Mouse (Mus musculus) small intestine, adult 2 months (tissue): Measurements from ENCODE around the gene Foxo3.

Source experiments
- CTCF ChIP-seq: fragments of 200-500 bp; IDR thresholded peaks from 2 replicates; pipeline ENCODE4 v1.5.1; 2012; ENCODE audit warnings: low read depth, mild to moderate bottlenecking, control low read depth, inconsistent platforms, low read length, moderate library complexity, mixed read lengths; ENCODE audit not compliant: insufficient replicate concordance, insufficient read length; ENCODE audit errors: extremely low read depth
- POLR2A ChIP-seq: fragments of 200-500 bp; IDR thresholded peaks from 2 replicates; pipeline ENCODE4 v1.6.1; 2012; ENCODE audit warnings: low read depth, mild to moderate bottlenecking, control low read depth, inconsistent platforms, low read length, moderate library complexity

GRCm38 (mm10) chr10:42209809-42210208 is 66.7 kb downstream of the Foxo3 start:
- TF ChIP-seq POLR2A: no peak
- TF ChIP-seq CTCF: no peak
